Mouse (Mus musculus) G1E-ER4 (cell line): Measurements from ENCODE around the gene Slc7a5. TPM values are rescaled to one million over a fixed set of nuclear protein-coding genes. Genes with fewer than 3 reads are reported as not detected.

ENCODE experiments used
- GATA1 ChIP-seq: IDR thresholded peaks from one replicate; pipeline ENCODE4 v1.8.0; 2012; ENCODE audit warnings: low read length, inconsistent platforms
- polyA plus RNA-seq: library from polyadenylated mRNA; stranded (reverse); fragments of >175 nt; gene quantifications from 2 replicates; pipeline ENCODE4 v1.2.3, GENCODE M21; 2012

Slc7a5 gene
- polyA plus RNA-seq, 1 experiment: 68.8 TPM

DNA sequence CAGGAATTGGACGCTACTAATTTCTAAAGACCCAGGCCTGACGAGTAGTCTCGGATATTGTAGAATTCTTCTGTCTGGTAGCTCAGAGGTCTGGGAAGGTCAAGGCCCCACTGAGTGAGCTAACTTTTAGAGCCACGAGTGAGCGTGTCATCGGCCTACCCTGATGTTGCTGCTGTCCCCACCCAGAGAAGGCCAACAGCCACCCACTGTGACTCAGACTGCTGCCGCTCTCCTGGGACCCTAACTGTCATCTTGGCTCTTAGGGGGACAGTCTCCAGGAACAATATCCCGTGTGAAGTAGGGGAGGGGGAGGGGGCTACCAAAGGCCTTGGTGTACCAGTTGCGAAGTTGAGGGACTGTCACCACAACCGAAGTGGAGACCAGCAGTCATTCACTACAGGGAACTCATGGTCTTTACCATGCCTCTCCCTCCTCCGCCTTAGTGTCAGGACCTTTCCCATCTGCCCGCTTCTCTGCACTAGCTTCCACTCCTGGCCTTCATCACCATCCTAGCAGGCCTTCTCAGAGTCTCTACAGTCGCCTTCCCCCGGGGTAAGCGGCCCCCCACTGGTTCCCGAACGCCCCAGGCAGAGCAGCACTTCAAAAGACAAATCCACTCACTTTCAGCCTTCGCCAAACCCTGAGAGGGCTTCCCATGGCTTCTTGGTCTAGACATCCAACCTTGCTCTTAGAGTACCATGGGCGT lies 39.7 kb upstream of the Slc7a5 start:
- no peak for TF ChIP-seq GATA1

DNA sequence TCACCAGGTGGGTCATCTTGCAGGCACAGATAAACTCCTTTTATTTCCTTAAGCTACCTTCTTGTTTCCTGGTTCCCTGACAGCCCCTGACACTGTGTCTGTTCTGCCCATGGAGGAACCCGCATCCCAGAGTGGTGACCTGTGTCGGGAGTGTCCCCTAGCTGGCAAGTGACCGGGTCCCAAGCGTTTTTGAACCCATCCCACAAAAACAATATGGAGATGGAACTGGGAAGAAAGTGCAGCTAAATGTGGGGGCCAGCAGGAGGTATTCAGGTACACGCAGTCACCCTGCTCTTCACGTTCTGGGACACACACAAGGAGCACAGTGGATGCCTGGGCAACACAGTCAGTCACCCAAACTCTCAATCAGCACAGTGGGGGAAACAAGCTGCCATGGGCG lies 38.9 kb upstream of the Slc7a5 start:
- TF ChIP-seq GATA1: no peak

DNA sequence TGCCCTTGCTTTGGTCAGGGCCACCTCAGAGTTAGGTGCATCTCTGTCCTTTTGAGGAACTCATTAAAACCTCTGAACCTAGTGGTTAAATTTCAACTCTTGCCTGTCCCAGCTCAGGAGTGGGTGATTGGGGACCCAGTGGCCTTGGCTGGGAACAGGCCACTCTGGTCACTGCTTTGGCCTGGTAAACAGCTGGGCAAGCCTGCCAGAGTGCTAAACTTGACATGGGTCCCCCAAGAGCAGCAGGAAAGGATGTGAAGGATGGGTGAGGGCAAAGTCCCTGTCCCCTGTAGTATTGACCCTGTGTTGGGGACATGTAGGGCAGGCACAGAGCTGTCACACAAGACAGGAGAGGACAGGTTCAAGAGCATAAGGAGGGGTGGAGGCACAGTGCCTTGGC lies 37.3 kb upstream of the Slc7a5 start, which contains the start of gene Car5a:
Car5a (minus strand) TSS at position 74 of the 400 bp plus-strand sequence.
- no peak for TF ChIP-seq GATA1

GRCm38 (mm10) chr8:121943716-121944115 lies 36.2 kb upstream of the Slc7a5 start:
- TF ChIP-seq GATA1: no peak

DNA sequence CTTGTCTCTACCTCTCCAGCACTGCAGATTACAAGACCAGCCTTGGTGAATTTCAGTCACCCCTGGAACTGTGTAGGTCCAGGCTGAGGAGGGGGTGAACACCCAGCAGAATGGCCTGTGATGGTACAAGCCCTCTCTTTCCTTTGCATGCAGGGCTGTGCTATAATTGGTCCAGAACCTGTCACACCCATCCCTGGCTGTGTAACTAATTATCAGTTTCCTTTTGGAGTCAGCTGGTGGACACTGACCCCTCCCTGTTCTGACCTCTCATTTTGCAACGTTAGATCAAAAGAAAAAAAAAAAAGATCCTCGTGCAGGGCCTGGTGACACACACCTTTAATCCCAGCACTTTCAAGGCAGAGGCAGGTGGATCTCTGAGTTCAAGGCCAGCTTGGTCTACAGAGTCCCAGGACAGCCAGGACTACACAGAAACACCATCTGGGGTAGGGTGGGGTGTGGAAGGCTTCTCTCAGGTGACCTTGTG lies 35.6 kb upstream of the Slc7a5 start:
- TF ChIP-seq GATA1: no peak

- TF ChIP-seq GATA1: no peak
Observed at GRCm38 (mm10) chr8:121938732-121939131, 31.2 kb upstream of the Slc7a5 start.

DNA sequence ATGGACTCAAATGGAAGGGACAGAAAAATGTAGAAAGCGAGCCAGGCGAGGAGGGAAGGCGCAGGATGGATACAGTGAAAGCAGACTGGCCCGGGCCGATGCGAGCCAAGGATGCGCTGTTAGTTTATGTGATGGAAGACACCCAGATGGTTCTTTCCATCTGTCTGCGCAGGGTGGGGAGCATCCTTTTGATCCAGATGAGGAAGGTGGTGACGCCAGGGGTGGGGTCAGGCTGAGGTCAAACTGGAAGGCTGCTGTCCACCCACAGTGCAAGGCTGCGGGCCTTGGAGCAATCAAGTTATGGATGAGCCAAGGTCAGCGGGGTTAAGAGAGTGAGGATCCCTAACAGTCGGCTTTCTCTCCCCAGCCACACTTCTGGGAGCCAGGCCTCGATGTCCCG lies 28.9 kb upstream of the Slc7a5 start:
- TF ChIP-seq GATA1: no peak

GRCm38 (mm10) chr8:121935341-121936294 lies 28.1 kb upstream of the Slc7a5 start:
- TF ChIP-seq GATA1: no peak

DNA sequence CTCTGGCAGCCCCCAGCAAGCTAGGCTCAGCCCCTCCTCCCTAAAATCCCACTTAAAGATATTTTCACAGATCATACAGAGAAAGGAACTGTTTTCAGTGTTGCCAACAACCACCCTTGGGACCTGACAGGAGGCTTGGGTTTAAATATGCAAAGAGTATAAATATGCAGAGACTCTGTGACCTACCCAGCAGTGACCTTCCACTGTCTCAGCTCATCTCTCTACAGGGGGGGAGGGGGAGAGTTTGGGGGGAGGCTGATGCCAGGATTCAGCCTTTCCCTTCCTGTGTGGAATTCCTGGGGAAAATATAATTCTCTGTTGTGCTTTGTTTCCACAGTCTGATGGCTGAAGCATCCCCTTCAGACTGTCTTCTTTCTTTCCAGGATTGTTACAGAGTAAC lies 27.4 kb upstream of the Slc7a5 start:
- no peak for TF ChIP-seq GATA1

GRCm38 (mm10) chr8:121934506-121934905 lies 27.0 kb upstream of the Slc7a5 start:
- no peak for TF ChIP-seq GATA1

DNA sequence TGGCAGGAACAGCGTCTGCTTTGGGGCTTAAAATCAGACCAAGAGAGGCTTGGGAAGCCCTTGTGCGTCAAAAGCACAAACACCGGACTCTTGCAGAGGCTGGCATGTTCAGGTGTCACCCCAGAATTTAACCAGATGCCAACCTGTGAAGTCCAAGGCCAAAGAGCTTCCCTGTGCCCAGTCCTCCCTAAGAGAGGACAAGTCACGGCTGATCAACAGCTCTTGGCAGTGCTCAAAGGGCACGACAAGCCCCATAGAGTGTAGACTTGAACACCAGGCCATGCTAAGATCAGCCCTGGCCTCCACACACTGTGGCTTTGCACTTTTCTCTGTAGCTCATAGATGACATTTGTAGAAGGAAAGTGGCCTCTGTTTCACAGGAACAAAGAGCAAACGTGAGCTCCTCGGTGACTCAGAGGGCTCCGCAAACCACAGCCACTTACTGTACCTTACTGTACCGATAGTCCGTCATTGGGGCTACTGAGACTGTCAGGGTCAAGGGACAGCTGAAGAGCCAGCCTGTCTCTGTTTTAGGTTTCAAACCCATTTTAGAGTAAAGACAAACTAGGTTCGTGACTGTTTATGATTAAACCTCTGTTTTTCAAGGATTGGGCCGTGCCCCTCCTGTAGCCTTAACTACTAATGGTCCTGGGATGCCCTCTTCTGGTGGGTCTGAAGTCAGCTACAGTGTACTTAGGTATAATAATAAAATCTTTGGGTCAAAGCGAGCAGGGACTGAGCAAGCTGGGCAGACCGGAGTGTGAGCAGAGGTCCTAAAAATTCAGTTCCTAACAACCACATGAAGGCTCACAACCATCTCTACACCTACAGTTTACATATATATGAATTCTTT lies 25.4 kb upstream of the Slc7a5 start:
- no peak for TF ChIP-seq GATA1

GRCm38 (mm10) chr8:121932026-121932667 lies 24.7 kb upstream of the Slc7a5 start:
- TF ChIP-seq GATA1: no peak

GRCm38 (mm10) chr8:121931571-121931970 lies 24.1 kb upstream of the Slc7a5 start:
- TF ChIP-seq GATA1: no peak

DNA sequence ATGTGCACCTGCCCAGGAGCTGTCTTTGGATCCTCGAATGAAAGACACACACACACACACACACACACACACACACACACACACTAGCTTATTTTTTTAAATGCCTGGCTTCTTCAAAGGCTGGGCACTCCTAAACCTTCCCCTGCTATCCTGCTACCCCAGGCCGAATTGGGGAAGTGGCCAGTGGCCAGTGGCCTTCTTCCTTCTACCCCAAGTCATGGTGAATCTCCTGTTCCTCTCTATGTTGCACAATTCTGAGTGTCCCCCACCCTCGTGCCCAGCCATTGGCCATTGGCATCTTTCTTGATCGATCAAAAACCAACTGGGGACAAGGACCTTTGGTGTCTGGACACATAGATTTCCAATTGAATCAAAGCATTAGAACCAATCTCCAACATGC lies 22.6 kb upstream of the Slc7a5 start:
- no peak for TF ChIP-seq GATA1

DNA sequence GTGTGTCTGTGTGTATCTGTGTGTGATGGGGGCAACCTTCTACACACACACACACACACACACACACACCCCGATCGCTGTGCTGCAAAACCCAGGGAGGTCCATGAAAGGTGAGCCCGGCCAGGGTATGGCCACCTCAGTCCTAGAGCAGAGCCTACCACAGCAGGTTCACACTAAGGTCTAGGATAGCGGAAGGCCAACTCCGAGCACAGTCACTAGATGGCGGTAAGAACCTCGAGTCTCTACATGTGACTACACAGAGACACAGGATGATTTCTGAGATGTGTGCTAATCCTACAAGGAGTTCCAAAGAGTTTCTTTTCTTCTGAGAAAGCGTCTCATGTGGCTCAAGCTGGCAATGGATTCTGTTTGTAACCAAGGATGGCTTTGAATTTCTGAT lies 19.8 kb upstream of the Slc7a5 start:
- TF ChIP-seq GATA1: no peak
